Mouse (Mus musculus): ENCODE results near the gene Cpped1. TPM values are rescaled to one million over a fixed set of nuclear protein-coding genes. Genes with fewer than 3 reads are reported as not detected.

Cpped1 gene
- 18.5 and 21.1 TPM in 2 replicates for polyA plus RNA-seq (2014; fragmentation: Nextera tagmentation; extraction: Ambion mirVana)

GRCm38 (mm10) chr16:11909035-11909591 lies at the start of gene Cpped1:
Gene Cpped1 (minus strand): TSS chr16:11909445.
- no peaks in the 10 kb centered on the region for H3K9me3 ChIP-seq (ENCODE audit: control insufficient read depth, low read length)
- peaks cover 4% of the 10 kb centered on the region; the same call in 1 of the 2 replicates for H3K4me1 ChIP-seq (ENCODE audit: control insufficient read depth, insufficient read depth, low read length)
- H3K36me3 ChIP-seq (ENCODE audit: control insufficient read depth, insufficient read depth, low read length), result no peaks in the 10 kb centered on the region
- DNase-seq (ENCODE audit: low spot score) (peak; percentile 89), ATAC-seq (ENCODE audit: insufficient read depth, low FRiP score, low TSS enrichment) (peak; percentile 94)
- no peaks in the 10 kb centered on the region for H3K27me3 ChIP-seq (ENCODE audit: control insufficient read depth, insufficient read depth, low read length)
- H3K4me3 ChIP-seq (ENCODE audit: low read depth, low read length), result peak within 1 kb of the TSS; percentile 56
- WGBS, result under 1% methylated on average over 31 of the region's 32 CpGs
- H3K4me2 ChIP-seq (ENCODE audit: low read depth), result peak within 1 kb of the TSS; percentile 72
- peak within 1 kb of the TSS; percentile 83 for H3K9ac ChIP-seq (ENCODE audit: low read length)
- H3K27ac ChIP-seq (ENCODE audit: low read depth, low read length), result 0 out of 2 replicates have a peak within 1 kb of the TSS, but pooled peaks have one; percentile 35

- H3K36me3 ChIP-seq (ENCODE audit: control insufficient read depth, insufficient read depth, low read length), result no peaks in the 10 kb centered on the region
- H3K9me3 ChIP-seq (ENCODE audit: control insufficient read depth, low read length), result no peaks in the 10 kb centered on the region
- ATAC-seq (ENCODE audit: insufficient read depth, low FRiP score, low TSS enrichment) (no peak), DNase-seq (ENCODE audit: low spot score) (peak; percentile 34)
- H3K4me2 ChIP-seq (ENCODE audit: low read depth), result no peak overlapping the region
- H3K27me3 ChIP-seq (ENCODE audit: control insufficient read depth, insufficient read depth, low read length), result no peaks in the 10 kb centered on the region
- H3K27ac ChIP-seq (ENCODE audit: low read depth, low read length), result no peak overlapping the region
- no peak overlapping the region for H3K9ac ChIP-seq (ENCODE audit: low read length)
- no peaks in the 10 kb centered on the region for H3K4me1 ChIP-seq (ENCODE audit: control insufficient read depth, insufficient read depth, low read length)
- no peak overlapping the region for H3K4me3 ChIP-seq (ENCODE audit: low read depth, low read length)
These were observed 31.2 kb upstream of the Cpped1 start for GRCm38 (mm10) chr16:11940477-11940876.

- H3K4me2 ChIP-seq (ENCODE audit: low read depth), result no peak overlapping the region
- H3K4me1 ChIP-seq (ENCODE audit: control insufficient read depth, insufficient read depth, low read length), result peaks cover 4% of the 10 kb centered on the region; the same call in 1 of the 2 replicates
- ATAC-seq (ENCODE audit: insufficient read depth, low FRiP score, low TSS enrichment), result no peak
- no peak overlapping the region for H3K27ac ChIP-seq (ENCODE audit: low read depth, low read length)
- H3K36me3 ChIP-seq (ENCODE audit: control insufficient read depth, insufficient read depth, low read length), result no peaks in the 10 kb centered on the region
- 79% methylated on average over 3 of the region's 3 CpGs for WGBS
- no peak overlapping the region for H3K4me3 ChIP-seq (ENCODE audit: low read depth, low read length)
- H3K9me3 ChIP-seq (ENCODE audit: control insufficient read depth, low read length), result no peaks in the 10 kb centered on the region
- no peak overlapping the region for H3K9ac ChIP-seq (ENCODE audit: low read length)
- no peaks in the 10 kb centered on the region for H3K27me3 ChIP-seq (ENCODE audit: control insufficient read depth, insufficient read depth, low read length)
- no peak for DNase-seq (ENCODE audit: low spot score)
These were observed 1.6 kb upstream of the Cpped1 start for GRCm38 (mm10) chr16:11910801-11911200.

- no peaks in the 10 kb centered on the region for H3K36me3 ChIP-seq (ENCODE audit: control insufficient read depth, insufficient read depth, low read length)
- H3K27ac ChIP-seq (ENCODE audit: low read depth, low read length), result no peak overlapping the region
- DNase-seq (ENCODE audit: low spot score) (no peak), ATAC-seq (ENCODE audit: insufficient read depth, low FRiP score, low TSS enrichment) (no peak)
- H3K9me3 ChIP-seq (ENCODE audit: control insufficient read depth, low read length), result no peaks in the 10 kb centered on the region
- H3K4me2 ChIP-seq (ENCODE audit: low read depth), result no peak overlapping the region
- H3K4me3 ChIP-seq (ENCODE audit: low read depth, low read length), result no peak overlapping the region
- peaks cover 4% of the 10 kb centered on the region; the same call in 1 of the 2 replicates for H3K4me1 ChIP-seq (ENCODE audit: control insufficient read depth, insufficient read depth, low read length)
- H3K9ac ChIP-seq (ENCODE audit: low read length), result no peak overlapping the region
- H3K27me3 ChIP-seq (ENCODE audit: control insufficient read depth, insufficient read depth, low read length), result no peaks in the 10 kb centered on the region
- 82% methylated on average over 3 of the region's 3 CpGs for WGBS
These were observed 572 bp upstream of the Cpped1 start for GRCm38 (mm10) chr16:11909817-11910216.

DNA sequence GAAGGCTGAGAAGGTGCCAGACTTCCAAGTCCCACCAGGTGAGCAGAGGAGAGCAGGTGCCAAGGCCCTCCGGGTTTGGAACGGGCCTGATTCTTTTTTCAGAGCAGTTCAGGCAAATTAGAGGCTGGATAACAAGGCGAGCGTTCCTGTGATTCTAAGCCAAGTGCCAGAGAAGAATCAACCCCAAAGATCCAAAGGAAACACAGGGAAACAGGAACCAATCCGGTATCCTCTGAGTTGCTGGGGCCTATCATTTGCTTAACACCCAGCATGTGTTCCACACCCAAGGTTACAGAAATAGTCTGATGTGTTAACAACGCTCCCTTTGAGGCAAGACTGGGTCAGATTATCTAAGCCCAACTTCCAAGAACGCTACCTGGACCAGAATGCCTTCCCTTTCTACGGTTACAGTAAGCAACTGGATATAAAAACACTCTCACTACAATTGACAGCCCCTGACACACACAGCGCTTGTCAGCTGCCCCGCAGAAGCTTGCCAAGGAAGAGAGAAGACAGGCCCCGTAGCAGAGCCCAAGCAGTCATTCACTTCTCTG lies 707 bp downstream of the Cpped1 start:
- no peak for DNase-seq (ENCODE audit: low spot score)
- peak; percentile 26; the same call in 1 of the 2 replicates for ATAC-seq (ENCODE audit: insufficient read depth, low FRiP score, low TSS enrichment)
- H3K4me1 ChIP-seq (ENCODE audit: control insufficient read depth, insufficient read depth, low read length), result peaks cover 4% of the 10 kb centered on the region; the same call in 1 of the 2 replicates
- H3K36me3 ChIP-seq (ENCODE audit: control insufficient read depth, insufficient read depth, low read length), result no peaks in the 10 kb centered on the region
- H3K9me3 ChIP-seq (ENCODE audit: control insufficient read depth, low read length), result no peaks in the 10 kb centered on the region
- H3K4me2 ChIP-seq (ENCODE audit: low read depth), result peak overlapping the region; percentile 72
- peak overlapping the region; percentile 56 for H3K4me3 ChIP-seq (ENCODE audit: low read depth, low read length)
- 29% methylated on average over 11 of the region's 11 CpGs for WGBS
- no peaks in the 10 kb centered on the region for H3K27me3 ChIP-seq (ENCODE audit: control insufficient read depth, insufficient read depth, low read length)
- no peak overlapping the region for H3K27ac ChIP-seq (ENCODE audit: low read depth, low read length)
- peak overlapping the region; percentile 83 for H3K9ac ChIP-seq (ENCODE audit: low read length)

GRCm38 (mm10) chr16:11907816-11908215 lies 1.4 kb downstream of the Cpped1 start:
- no peak overlapping the region for H3K27ac ChIP-seq (ENCODE audit: low read depth, low read length)
- 75% methylated on average over 4 of the region's 4 CpGs for whole genome bisulfite sequencing
- H3K9me3 ChIP-seq (ENCODE audit: control insufficient read depth, low read length), result no peaks in the 10 kb centered on the region
- peaks cover 4% of the 10 kb centered on the region; the same call in 1 of the 2 replicates for H3K4me1 ChIP-seq (ENCODE audit: control insufficient read depth, insufficient read depth, low read length)
- H3K4me2 ChIP-seq (ENCODE audit: low read depth), result no peak overlapping the region
- no peak for DNase-seq (ENCODE audit: low spot score)
- no peak overlapping the region for H3K4me3 ChIP-seq (ENCODE audit: low read depth, low read length)
- H3K36me3 ChIP-seq (ENCODE audit: control insufficient read depth, insufficient read depth, low read length), result no peaks in the 10 kb centered on the region
- H3K27me3 ChIP-seq (ENCODE audit: control insufficient read depth, insufficient read depth, low read length), result no peaks in the 10 kb centered on the region
- no peak overlapping the region for H3K9ac ChIP-seq (ENCODE audit: low read length)
- no peak for ATAC-seq (ENCODE audit: insufficient read depth, low FRiP score, low TSS enrichment)

- WGBS, result 93% methylated on average over 1 of the region's 1 CpGs
- no peak overlapping the region for H3K9ac ChIP-seq (ENCODE audit: low read length)
- DNase-seq (ENCODE audit: low spot score) (no peak), ATAC-seq (ENCODE audit: insufficient read depth, low FRiP score, low TSS enrichment) (no peak)
- no peaks in the 10 kb centered on the region for H3K36me3 ChIP-seq (ENCODE audit: control insufficient read depth, insufficient read depth, low read length)
- peaks cover 4% of the 10 kb centered on the region; the same call in 1 of the 2 replicates for H3K4me1 ChIP-seq (ENCODE audit: control insufficient read depth, insufficient read depth, low read length)
- no peak overlapping the region for H3K4me3 ChIP-seq (ENCODE audit: low read depth, low read length)
- H3K9me3 ChIP-seq (ENCODE audit: control insufficient read depth, low read length), result no peaks in the 10 kb centered on the region
- no peak overlapping the region for H3K4me2 ChIP-seq (ENCODE audit: low read depth)
- H3K27me3 ChIP-seq (ENCODE audit: control insufficient read depth, insufficient read depth, low read length), result no peaks in the 10 kb centered on the region
- no peak overlapping the region for H3K27ac ChIP-seq (ENCODE audit: low read depth, low read length)
These were observed 2.3 kb downstream of the Cpped1 start for GRCm38 (mm10) chr16:11906906-11907305.

- WGBS, result 95% methylated on average over 4 of the region's 4 CpGs
- ATAC-seq (ENCODE audit: insufficient read depth, low FRiP score, low TSS enrichment) (no peak), DNase-seq (ENCODE audit: low spot score) (no peak)
- H3K4me1 ChIP-seq (ENCODE audit: control insufficient read depth, insufficient read depth, low read length), result peaks cover 4% of the 10 kb centered on the region; the same call in 1 of the 2 replicates
- no peak overlapping the region for H3K4me3 ChIP-seq (ENCODE audit: low read depth, low read length)
- no peak overlapping the region for H3K9ac ChIP-seq (ENCODE audit: low read length)
- H3K27ac ChIP-seq (ENCODE audit: low read depth, low read length), result no peak overlapping the region
- H3K27me3 ChIP-seq (ENCODE audit: control insufficient read depth, insufficient read depth, low read length), result no peaks in the 10 kb centered on the region
- H3K36me3 ChIP-seq (ENCODE audit: control insufficient read depth, insufficient read depth, low read length), result no peaks in the 10 kb centered on the region
- no peaks in the 10 kb centered on the region for H3K9me3 ChIP-seq (ENCODE audit: control insufficient read depth, low read length)
- H3K4me2 ChIP-seq (ENCODE audit: low read depth), result no peak overlapping the region
These were observed 4.0 kb downstream of the Cpped1 start for GRCm38 (mm10) chr16:11905216-11905615.

GRCm38 (mm10) chr16:11902007-11902406 lies 7.2 kb downstream of the Cpped1 start:
- Histone ChIP-seq H3K27me3 (ENCODE audit: control insufficient read depth, insufficient read depth, low read length) (no peaks in the 10 kb centered on the region), H3K9ac (ENCODE audit: low read length) (no peak overlapping the region), H3K36me3 (ENCODE audit: control insufficient read depth, insufficient read depth, low read length) (no peaks in the 10 kb centered on the region), H3K4me1 (ENCODE audit: control insufficient read depth, insufficient read depth, low read length) (no peaks in the 10 kb centered on the region), H3K27ac (ENCODE audit: low read depth, low read length) (no peak overlapping the region), H3K4me2 (ENCODE audit: low read depth) (no peak overlapping the region), H3K9me3 (ENCODE audit: control insufficient read depth, low read length) (no peaks in the 10 kb centered on the region), H3K4me3 (ENCODE audit: low read depth, low read length) (no peak overlapping the region)
- no peak for ATAC-seq (ENCODE audit: insufficient read depth, low FRiP score, low TSS enrichment)
- 82% methylated on average over 7 of the region's 7 CpGs for WGBS
- DNase-seq (ENCODE audit: low spot score), result no peak
